Mouse (Mus musculus) layer of hippocampus, postnatal 10 days (tissue): Measurements from ENCODE around the gene Tunar. TPM values are rescaled to one million over a fixed set of nuclear protein-coding genes. Genes with fewer than 3 reads are reported as not detected.

Source experiments
- DNase-seq, 2 experiments: peaks; one replicate each; pipeline ENCODE4 v3.0.0; 2021; ENCODE audit warnings: low spot score in 2 of 2
- total RNA-seq, 2 experiments: library from RNA; stranded (reverse); gene quantifications; 2 replicates each; pipeline ENCODE4 v1.2.3; 2021

Gene Tunar
- total RNA-seq, 2 experiments from 2014 or later: 18.7 to 23.8 TPM

GRCm38 (mm10) chr12:105398172-105398571 is 64.5 kb downstream of the Tunar start:
- no peak for DNase-seq

- no peak for DNase-seq
These were observed 70.1 kb downstream of the Tunar start for GRCm38 (mm10) chr12:105403742-105404141.

GRCm38 (mm10) chr12:105406008-105406407 is 72.3 kb downstream of the Tunar start:
- no peak for DNase-seq

- DNase-seq: no peak
These were observed 80.2 kb downstream of the Tunar start for GRCm38 (mm10) chr12:105413909-105414308.

- DNase-seq: no peak
These were observed 86.8 kb downstream of the Tunar start for GRCm38 (mm10) chr12:105420476-105420875.

GRCm38 (mm10) chr12:105426541-105426940 is 92.9 kb downstream of the Tunar start:
- DNase-seq: no peak

GRCm38 (mm10) chr12:105427039-105427757 is 93.5 kb downstream of the Tunar start:
- DNase-seq: peak; percentile 87 to 88

GRCm38 (mm10) chr12:105431872-105432271 is 98.2 kb downstream of the Tunar start:
- DNase-seq: no peak

- no peak for DNase-seq
These were observed 99.1 kb downstream of the Tunar start for GRCm38 (mm10) chr12:105432807-105433206.

Other genes with a start within 250 kb of the Tunar start
- gene Tcl1b2, start 187.9 kb upstream of the Tunar start, total RNA-seq: not detected
- gene Tcl1b1, start 174.2 kb upstream of the Tunar start, total RNA-seq: not detected
- not detected for gene Tcl1b5, start 157.5 kb upstream of the Tunar start, total RNA-seq
- not detected for gene Tcl1b3, start 142.8 kb upstream of the Tunar start, total RNA-seq
- gene Tcl1b4, start 131.9 kb upstream of the Tunar start, total RNA-seq: not detected
- gene Tcl1, start 111.1 kb upstream of the Tunar start, total RNA-seq: not detected
- 100 to 1,000 TPM; 158 to 166 TPM for gene D430019H16Rik, start 120.0 kb downstream of the Tunar start, total RNA-seq
- gene Bdkrb2, start 229.4 kb downstream of the Tunar start, total RNA-seq: under 1 TPM; 0.57 to 0.60 TPM